Mouse (Mus musculus) hindbrain, embryonic 10.5 days (tissue): ENCODE measurements around the gene Ap2s1. TPM values are rescaled to one million over a fixed set of nuclear protein-coding genes. Genes with fewer than 3 reads are reported as not detected.
"Not testable (repeated sequence)": the region's sequence is repeated elsewhere in the genome, so short reads cannot be mapped to it uniquely, and the experiment has no call there.

Experiments
- DNase-seq: peaks from one replicate; pipeline ENCODE4 v3.0.0-alpha.2; 2017; ENCODE audit warnings: low spot score
- H3K27ac ChIP-seq: fragments of 300-500 bp; sonication (generic); 2 replicates; pipeline ENCODE4 v1.5.1; 2016; ENCODE audit warnings: mild to moderate bottlenecking, moderate library complexity
- H3K27me3 ChIP-seq: fragments of 300-500 bp; sonication (generic); 2 replicates; pipeline ENCODE4 v1.6.1; 2016; ENCODE audit warnings: mild to moderate bottlenecking; ENCODE audit not compliant: poor library complexity, insufficient read depth, severe bottlenecking
- H3K36me3 ChIP-seq: fragments of 300-500 bp; sonication (generic); 2 replicates; pipeline ENCODE4 v1.6.1; 2016; ENCODE audit warnings: mild to moderate bottlenecking, moderate library complexity
- H3K4me1 ChIP-seq: fragments of 300-500 bp; sonication (generic); replicated peaks from 2 replicates; pipeline ENCODE4 v1.6.1; 2016; ENCODE audit warnings: mild to moderate bottlenecking
- H3K4me3 ChIP-seq: fragments of 300-500 bp; sonication (generic); 2 replicates; pipeline ENCODE4 v1.5.1; 2016; ENCODE audit warnings: mild to moderate bottlenecking, moderate library complexity
- H3K9me3 ChIP-seq: fragments of 300-500 bp; sonication (generic); 2 replicates; pipeline ENCODE4 v1.6.1; 2016; ENCODE audit warnings: mild to moderate bottlenecking, moderate library complexity
- whole genome bisulfite sequencing: fragments of 180-500 bp; shearing (Covaris S2); methylation state at CpG from one replicate; pipeline ENCODE4 v1.1.7; 2016; 5-methylcytosine and 5-hydroxymethylcytosine counted together
- polyA plus RNA-seq: library from polyadenylated mRNA; unstranded; fragments of >200 nt; fragmentation: Nextera tagmentation; extraction: Ambion mirVana; gene quantifications from 2 replicates; pipeline ENCODE4 v1.2.1, GENCODE M21; 2016

The Ap2s1 gene
- polyA plus RNA-seq, 1 experiment from 2014 or later: 316 TPM

GRCm38 (mm10) chr7:16728596-16729348 is 9.4 kb upstream of the Ap2s1 start:
- peaks cover 17% of the 10 kb centered on the region for H3K4me1 ChIP-seq
- peak; percentile 75 for DNase-seq
- no peaks in the 10 kb centered on the region for H3K9me3 ChIP-seq
- 28% methylated on average over 14 of the region's 14 CpGs for WGBS
- no peaks in the 10 kb centered on the region for H3K27me3 ChIP-seq
- no peaks in the 10 kb centered on the region for H3K36me3 ChIP-seq
- H3K4me3 ChIP-seq: peak overlapping the region; percentile 24; the same call in 1 of the 2 replicates
- 0 out of 2 replicates have a peak overlapping the region, but pooled peaks have one; percentile 45 for H3K27ac ChIP-seq

DNA sequence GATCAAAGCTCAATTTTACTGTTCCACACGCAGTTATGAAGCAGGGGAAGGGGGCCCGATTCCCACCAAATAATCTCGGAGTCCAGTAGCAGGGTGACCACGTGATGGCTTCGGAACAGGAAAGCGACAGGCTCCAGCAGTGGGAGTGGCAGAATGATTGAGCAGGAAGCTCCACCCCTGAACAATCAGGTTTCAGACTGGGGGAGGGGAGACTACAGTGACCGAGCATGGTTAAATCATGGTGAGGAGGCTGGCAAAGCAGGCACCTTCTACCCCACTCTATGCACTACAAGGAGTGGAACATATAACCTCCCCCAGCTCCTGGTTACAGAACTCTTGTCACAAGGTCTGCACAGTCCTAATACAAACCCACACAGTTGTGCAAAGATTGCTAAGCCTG is 8.6 kb upstream of the Ap2s1 start:
- peak overlapping the region; percentile 24 for H3K4me3 ChIP-seq

DNA sequence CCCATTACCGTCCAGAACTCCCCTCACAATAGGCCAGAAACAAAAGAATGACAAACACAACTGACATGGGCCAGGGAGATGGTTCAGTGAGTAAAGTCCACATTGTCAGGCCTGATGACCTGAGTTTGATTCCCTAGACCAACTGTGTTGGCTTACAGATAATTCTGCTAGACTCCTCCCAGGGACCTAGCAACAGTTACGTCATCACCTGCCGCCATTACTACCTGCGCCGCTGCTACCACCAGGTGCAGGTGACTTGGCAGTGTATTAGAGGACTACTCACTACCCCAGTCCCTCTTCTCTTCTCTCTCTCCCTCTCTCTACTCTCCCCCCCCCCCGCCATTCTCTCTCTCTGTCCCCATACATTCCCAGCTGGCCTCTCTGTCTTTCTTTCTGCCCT is 7.4 kb upstream of the Ap2s1 start:
- DNase-seq: no peak
- Histone ChIP-seq H3K36me3 (no peaks in the 10 kb centered on the region), H3K27me3 (no peaks in the 10 kb centered on the region), H3K4me3 (no peak overlapping the region), H3K9me3 (no peaks in the 10 kb centered on the region), H3K27ac (no peak overlapping the region), H3K4me1 (peaks cover 17% of the 10 kb centered on the region)
- WGBS: 79% methylated on average over 6 of the region's 6 CpGs

More for the DNA sequence above, 8.6 kb upstream of the Ap2s1 start:
- not testable (repeated sequence) for H3K27me3 ChIP-seq, H3K9me3 ChIP-seq, H3K36me3 ChIP-seq
- WGBS: 7% methylated on average over 7 of the region's 7 CpGs
- Histone ChIP-seq H3K27ac (peak overlapping the region; percentile 19), H3K4me1 (peaks cover 17% of the 10 kb centered on the region)
- peak; percentile 52 for DNase-seq

GRCm38 (mm10) chr7:16731893-16732422 is 6.3 kb upstream of the Ap2s1 start:
- H3K9me3 ChIP-seq: no peaks in the 10 kb centered on the region
- peaks cover 17% of the 10 kb centered on the region for H3K4me1 ChIP-seq
- WGBS: 78% methylated on average over 7 of the region's 7 CpGs
- no peaks in the 10 kb centered on the region for H3K36me3 ChIP-seq
- no peak overlapping the region for H3K27ac ChIP-seq
- no peaks in the 10 kb centered on the region for H3K27me3 ChIP-seq
- DNase-seq: no peak
- no peak overlapping the region for H3K4me3 ChIP-seq

GRCm38 (mm10) chr7:16737606-16738072 is 571 bp upstream of the Ap2s1 start:
- H3K36me3 ChIP-seq: peaks cover 3% of the 10 kb centered on the region; the same call in 1 of the 2 replicates
- peaks cover 19% of the 10 kb centered on the region for H3K4me1 ChIP-seq
- H3K27me3 ChIP-seq: no peaks in the 10 kb centered on the region
- no peaks in the 10 kb centered on the region for H3K9me3 ChIP-seq
- peak overlapping the region; percentile 62 for H3K27ac ChIP-seq
- H3K4me3 ChIP-seq: peak overlapping the region; percentile 85
- WGBS: 43% methylated on average over 10 of the region's 10 CpGs
- no peak for DNase-seq

DNA sequence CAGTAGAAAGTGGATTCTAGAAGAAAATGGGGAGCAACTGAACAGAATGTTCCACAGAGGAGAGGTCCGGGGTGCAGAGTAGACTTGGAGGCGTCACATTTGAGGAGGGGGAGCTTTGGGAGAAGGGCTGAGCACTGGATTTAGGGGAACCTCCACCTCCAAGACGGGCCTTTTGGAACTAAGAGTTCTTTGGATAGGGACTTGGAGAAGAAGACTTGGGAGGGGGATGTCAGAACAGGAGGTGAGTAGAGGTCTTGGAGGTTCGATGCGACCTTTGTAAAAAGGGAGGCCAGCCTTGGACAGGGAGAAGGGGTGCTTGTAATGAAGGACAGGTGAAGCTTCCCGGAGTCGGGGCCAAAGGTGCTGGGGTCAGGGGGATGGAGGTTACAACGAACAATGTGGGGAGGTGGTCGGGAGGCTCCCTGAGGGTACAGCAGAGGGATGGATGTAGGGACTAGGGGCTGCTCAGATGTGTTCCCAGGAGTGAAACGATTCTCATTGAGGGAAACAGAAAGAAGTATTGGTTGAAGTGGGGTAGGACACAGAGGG is 920 bp downstream of the Ap2s1 start:
- Histone ChIP-seq H3K27ac (peak overlapping the region; percentile 86), H3K4me1 (peaks cover 19% of the 10 kb centered on the region), H3K27me3 (no peaks in the 10 kb centered on the region), H3K4me3 (peak overlapping the region; percentile 85), H3K9me3 (no peaks in the 10 kb centered on the region), H3K36me3 (peaks cover 16% of the 10 kb centered on the region)
- DNase-seq: no peak
- 61% methylated on average over 10 of the region's 10 CpGs for WGBS

DNA sequence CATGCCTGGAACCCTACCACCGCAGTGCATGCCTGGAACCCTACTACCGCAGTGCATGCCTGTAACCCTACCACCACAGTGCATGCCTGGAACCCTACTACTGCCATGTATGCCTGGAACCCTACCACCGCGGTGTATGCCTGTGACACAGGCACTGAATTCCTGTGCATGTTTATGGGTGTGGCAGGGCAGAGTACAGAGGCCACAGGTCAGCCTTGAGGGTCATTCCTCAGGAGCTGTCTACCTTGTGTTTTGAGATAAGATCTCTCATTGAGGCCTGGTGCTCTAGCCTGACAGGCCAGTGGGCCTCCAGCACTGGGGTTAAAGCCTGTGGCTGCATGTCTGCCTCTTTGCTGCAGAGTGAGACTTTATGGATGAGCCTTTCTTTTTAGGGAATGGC is 7.2 kb downstream of the Ap2s1 start:
- Histone ChIP-seq H3K36me3 (peaks cover 67% of the 10 kb centered on the region), H3K27me3 (no peaks in the 10 kb centered on the region), H3K27ac (no peak overlapping the region), H3K9me3 (no peaks in the 10 kb centered on the region), H3K4me3 (no peak overlapping the region), H3K4me1 (no peaks in the 10 kb centered on the region)
- DNase-seq: no peak
- 94% methylated on average over 4 of the region's 4 CpGs for WGBS

DNA sequence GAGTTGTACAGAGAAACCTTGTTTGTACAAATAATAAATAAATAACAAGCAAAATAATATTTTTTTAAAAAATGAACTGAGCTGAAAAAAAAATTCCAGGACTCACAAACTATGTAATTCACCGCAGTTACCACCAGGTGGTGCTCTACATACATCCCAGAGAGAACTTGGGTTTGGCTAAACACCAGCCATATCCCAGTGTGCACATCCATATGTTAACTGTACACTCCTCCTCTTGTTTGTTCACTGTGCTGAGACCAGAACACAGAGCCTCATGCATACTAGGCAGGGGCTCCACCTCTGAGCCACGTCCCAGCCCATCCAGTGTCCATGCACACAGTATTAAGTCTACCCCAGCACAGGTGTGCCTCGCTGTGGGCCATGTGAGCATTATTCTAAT is 7.9 kb downstream of the Ap2s1 start:
- H3K36me3 ChIP-seq: peaks cover 70% of the 10 kb centered on the region
- no peak overlapping the region for H3K27ac ChIP-seq
- no peaks in the 10 kb centered on the region for H3K4me1 ChIP-seq
- H3K4me3 ChIP-seq: no peak overlapping the region
- H3K9me3 ChIP-seq: no peaks in the 10 kb centered on the region
- 54% methylated on average over 3 of the region's 3 CpGs for WGBS
- no peaks in the 10 kb centered on the region for H3K27me3 ChIP-seq
- peak; percentile 53 for DNase-seq

- Histone ChIP-seq H3K4me1 (no peaks in the 10 kb centered on the region), H3K27me3 (no peaks in the 10 kb centered on the region), H3K4me3 (no peak overlapping the region), H3K9me3 (no peaks in the 10 kb centered on the region), H3K36me3 (peaks cover 67% of the 10 kb centered on the region), H3K27ac (no peak overlapping the region)
- 91% methylated on average over 6 of the region's 6 CpGs for WGBS
- DNase-seq: no peak
Measured at GRCm38 (mm10) chr7:16747656-16748055, 9.4 kb downstream of the Ap2s1 start.

DNA sequence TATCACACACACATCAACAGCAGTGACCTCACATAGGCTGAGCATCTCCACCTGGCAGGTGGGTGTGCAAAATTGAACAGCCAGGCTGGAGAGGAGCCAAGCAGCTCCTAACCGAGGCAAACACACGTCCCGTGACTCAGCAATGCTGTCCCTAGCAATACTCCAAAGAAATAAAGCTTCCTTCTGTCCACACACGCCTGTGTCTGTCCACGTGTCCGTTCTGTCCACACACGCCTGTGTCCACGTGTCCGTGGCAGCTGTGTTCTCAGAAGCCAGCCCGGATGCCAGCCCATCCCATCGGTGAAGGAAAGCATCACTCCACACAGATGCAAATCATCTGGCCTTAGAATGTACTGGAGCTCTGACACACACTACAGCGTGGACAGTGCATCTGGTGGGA is 13.8 kb downstream of the Ap2s1 start:
- Histone ChIP-seq H3K9me3 (no peaks in the 10 kb centered on the region), H3K36me3 (peaks cover 35% of the 10 kb centered on the region), H3K4me3 (no peak overlapping the region), H3K27me3 (no peaks in the 10 kb centered on the region), H3K27ac (no peak overlapping the region), H3K4me1 (no peaks in the 10 kb centered on the region)
- WGBS: 90% methylated on average over 12 of the region's 12 CpGs
- DNase-seq: no peak

DNA sequence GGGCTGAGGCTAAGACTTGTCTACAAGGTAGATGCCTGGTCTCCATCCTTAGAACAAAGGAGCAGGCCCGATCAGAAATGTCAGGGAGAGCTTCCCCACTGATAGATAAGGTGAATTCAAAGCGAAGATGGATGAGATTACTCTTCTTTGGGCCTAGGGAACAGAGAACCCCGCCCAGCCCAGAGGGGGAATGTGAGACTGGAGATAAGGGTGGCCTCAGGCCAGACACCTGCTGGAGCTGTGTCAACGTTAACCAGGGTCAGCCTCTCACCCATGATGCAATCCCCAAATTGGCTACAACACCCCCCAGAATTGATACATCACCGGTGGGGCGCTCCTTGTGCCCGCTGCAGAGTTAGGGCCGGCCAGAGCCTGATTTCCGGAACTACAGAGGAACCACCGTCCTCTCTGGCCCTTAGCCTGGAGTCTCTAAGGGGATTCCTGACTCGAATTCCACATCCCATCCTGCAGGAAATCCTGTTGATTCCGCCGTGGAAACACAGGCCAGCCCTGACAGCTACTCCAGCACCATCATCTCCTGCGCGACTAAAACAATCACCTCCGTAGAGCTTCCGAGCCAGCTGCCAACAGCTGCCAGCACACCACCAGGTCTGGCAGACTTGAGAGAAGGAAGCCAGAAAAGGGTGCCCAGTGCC is 17.3 kb downstream of the Ap2s1 start:
- H3K27ac ChIP-seq: no peak overlapping the region
- peaks cover 7% of the 10 kb centered on the region for H3K4me1 ChIP-seq
- H3K36me3 ChIP-seq: 0 out of 2 replicates have a peak, but pooled peaks cover 2% of the 10 kb centered on the region
- H3K9me3 ChIP-seq: no peaks in the 10 kb centered on the region
- no peak for DNase-seq
- H3K27me3 ChIP-seq: no peaks in the 10 kb centered on the region
- WGBS: 72% methylated on average over 17 of the region's 17 CpGs
- no peak overlapping the region for H3K4me3 ChIP-seq

- DNase-seq: no peak
- Histone ChIP-seq H3K9me3 (no peaks in the 10 kb centered on the region), H3K27me3 (no peaks in the 10 kb centered on the region), H3K27ac (no peak overlapping the region), H3K4me3 (no peak overlapping the region), H3K36me3 (no peaks in the 10 kb centered on the region), H3K4me1 (peaks cover 13% of the 10 kb centered on the region)
- 79% methylated on average over 10 of the region's 11 CpGs for WGBS
Measured at GRCm38 (mm10) chr7:16758872-16759574, 20.8 kb downstream of the Ap2s1 start.
